Comparison of ENCODE assay signal across 11 mouse cellular contexts in genomic region chr13:21178364-21178763, GRCm38 (mm10). TPM values are rescaled to one million over a fixed set of nuclear protein-coding genes. Genes with fewer than 3 reads are reported as not detected.
DNase-seq lines count a peak whose midpoint lies in the region; ATAC-seq and TF ChIP-seq lines count a peak whose summit lies in the region.
"Had no signal": no experiment of that assay in that cellular context is flagged by ENCODE, and none has a peak within 500 bp of the region (broad histone marks: within the 10 kb centered on the region; RNA-seq: fewer than 3 reads in every experiment).

No protein-coding gene starts in this region.

- H3K27ac ChIP-seq in hindbrain, embryonic 10.5 days = peak overlapping the region; percentile 5; the same call in 1 of the 2 replicates
- H3K27ac ChIP-seq in hindbrain, embryonic 14.5 days = no peak overlapping the region
- H3K27ac ChIP-seq in CH12.LX (ENCODE audit: insufficient read depth, low read depth) (no peak overlapping the region), MEL (ENCODE audit: control insufficient read depth, low read depth, low read length) (peak overlapping the region; percentile 6; the same call in 1 of the 2 replicates)
- H3K27ac ChIP-seq in limb, embryonic 13.5 days = no peak overlapping the region

- H3K4me2 ChIP-seq in hindbrain, embryonic 14.5 days (replicated peaks) = no peak overlapping the region
- peak overlapping the region; percentile 98; the same call in 1 of the 2 replicates for H3K4me2 ChIP-seq in CH12.LX (ENCODE audit: insufficient read depth, low read depth, poor library complexity, severe bottlenecking)
- peak overlapping the region; percentile 83 for H3K4me2 ChIP-seq in limb, embryonic 13.5 days (replicated peaks)

- DNase-seq in hindbrain, embryonic 10.5 days (ENCODE audit: low spot score) = no peak
- no peak for DNase-seq in hindbrain, embryonic 14.5 days (ENCODE audit: low spot score)
- no peak for DNase-seq in CH12.LX (ENCODE audit: extremely low read depth)
- peak; percentile 59 for DNase-seq in MEL (ENCODE audit: low read depth, low spot score)
- DNase-seq in gastrocnemius, postnatal 10 days = no peak
- DNase-seq in embryo, embryonic 9.5 days (ENCODE audit: extremely low spot score) = no peak
- no peak for DNase-seq in gastrocnemius, postnatal 4 days (ENCODE audit: low spot score in 2 of 2)
- DNase-seq: gastrocnemius, postnatal 36 days; kidney, adult 9 months had no signal

- dilution Hi-C loops in CH12.LX (cut with MboI; ENCODE audit: extremely low pct_ligation_motif_present, extremely low pct_unique_long_range_greater_than_20kb, low sequenced_read_pairs) = no loop called here

- H3K9ac ChIP-seq in hindbrain, embryonic 14.5 days = no peak overlapping the region
- H3K9ac ChIP-seq in CH12.LX (ENCODE audit: insufficient read depth, low read depth) (no peak overlapping the region), MEL (ENCODE audit: control insufficient read depth, low read depth, low read length, poor library complexity, severe bottlenecking) (peak overlapping the region; percentile 57)
- H3K9ac ChIP-seq in limb, embryonic 13.5 days = peak overlapping the region; percentile 2; the same call in 1 of the 2 replicates

- H3K4me1 ChIP-seq in hindbrain, embryonic 10.5 days (replicated peaks) = peaks cover 34% of the 10 kb centered on the region
- H3K4me1 ChIP-seq in hindbrain, embryonic 14.5 days (replicated peaks; ENCODE audit: control insufficient read depth, insufficient read depth, low read length) = peaks cover 26% of the 10 kb centered on the region
- H3K4me1 ChIP-seq in CH12.LX (ENCODE audit: control insufficient read depth in 1 of 2, insufficient read depth in 2 of 2) = peaks cover 6 to 43% of the 10 kb centered on the region in 2 experiments
- H3K4me1 ChIP-seq in MEL (ENCODE audit: control insufficient read depth in 1 of 2, insufficient read depth in 2 of 2, low read length in 2 of 2) = peaks cover 13 to 29% of the 10 kb centered on the region in 2 experiments
- peaks cover 24% of the 10 kb centered on the region for H3K4me1 ChIP-seq in limb, embryonic 13.5 days

- no peak for TF ChIP-seq RAD21 in CH12.LX (IDR thresholded peaks at IDR 0.05; ENCODE audit: low read depth, low read length)
- TF ChIP-seq RAD21 in MEL (IDR thresholded peaks at IDR 0.05; ENCODE audit: low read depth, low read length) = no peak

- no peaks in the 10 kb centered on the region for H3K27me3 ChIP-seq in hindbrain, embryonic 10.5 days (ENCODE audit: insufficient read depth, poor library complexity, severe bottlenecking)
- H3K27me3 ChIP-seq in hindbrain, embryonic 14.5 days (ENCODE audit: control insufficient read depth, insufficient read depth, low read length) = no peaks in the 10 kb centered on the region
- peaks cover 3% of the 10 kb centered on the region for H3K27me3 ChIP-seq in CH12.LX (replicated peaks)
- no peaks in the 10 kb centered on the region for H3K27me3 ChIP-seq in MEL (ENCODE audit: control insufficient read depth in 1 of 2, insufficient read depth in 2 of 2, low read length in 2 of 2)
- no peaks in the 10 kb centered on the region for H3K27me3 ChIP-seq in limb, embryonic 13.5 days

- TF ChIP-seq CTCF in CH12.LX (conservative IDR thresholded peaks at IDR 0.05 in 1 of 2, IDR thresholded peaks at IDR 0.05 in 1 of 2; ENCODE audit: low read depth in 2 of 2, low read length in 2 of 2) = no peak
- no peak for TF ChIP-seq CTCF in MEL (IDR thresholded peaks at IDR 0.05 in 2 of 3, conservative IDR thresholded peaks at IDR 0.05 in 1 of 3; ENCODE audit: control insufficient read depth in 1 of 3, insufficient read depth in 1 of 3, low read depth in 2 of 3, low read length in 3 of 3, poor library complexity in 1 of 3, severe bottlenecking in 1 of 3)

- H3K4me3 ChIP-seq in hindbrain, embryonic 10.5 days = peak overlapping the region; percentile 99; the same call in 1 of the 2 replicates
- H3K4me3 ChIP-seq in hindbrain, embryonic 14.5 days (replicated peaks; ENCODE audit: low read length) = no peak overlapping the region
- H3K4me3 ChIP-seq in CH12.LX (replicated peaks in 1 of 3; ENCODE audit: low read depth in 2 of 3, low read length in 2 of 3, poor library complexity in 1 of 3) = no peak overlapping the region
- peak overlapping the region; percentile 48 to 86 for H3K4me3 ChIP-seq in MEL (ENCODE audit: control insufficient read depth in 1 of 2, insufficient read depth in 1 of 2, low read depth in 2 of 2, low read length in 2 of 2)
- peak overlapping the region; percentile 99; the same call in 1 of the 2 replicates for H3K4me3 ChIP-seq in limb, embryonic 13.5 days

- H3K36me3 ChIP-seq in hindbrain, embryonic 10.5 days = peaks cover 17% of the 10 kb centered on the region
- peaks cover 13% of the 10 kb centered on the region for H3K36me3 ChIP-seq in hindbrain, embryonic 14.5 days (replicated peaks; ENCODE audit: control insufficient read depth, insufficient read depth)
- H3K36me3 ChIP-seq in CH12.LX (replicated peaks in 1 of 2; ENCODE audit: control insufficient read depth in 1 of 2, insufficient read depth in 1 of 2, low read length in 1 of 2) (peaks cover 10 to 18% of the 10 kb centered on the region in 2 experiments), MEL (ENCODE audit: control insufficient read depth in 1 of 2, insufficient read depth in 2 of 2, low read length in 2 of 2) (peaks cover 12 to 37% of the 10 kb centered on the region in 2 experiments)
- H3K36me3 ChIP-seq in limb, embryonic 13.5 days = peaks cover 19% of the 10 kb centered on the region

- ATAC-seq in hindbrain, embryonic 14.5 days (ENCODE audit: low FRiP score) = no peak
- ATAC-seq in limb, embryonic 13.5 days (ENCODE audit: low FRiP score, low read depth) = no peak

- 85% methylated on average over 5 of the region's 5 CpGs for WGBS in hindbrain, embryonic 10.5 days
- 73% methylated on average over 5 of the region's 5 CpGs for WGBS in hindbrain, embryonic 14.5 days
- 83% methylated on average over 5 of the region's 5 CpGs for WGBS in limb, embryonic 13.5 days

- TF ChIP-seq EP300 in CH12.LX (IDR thresholded peaks at IDR 0.05; ENCODE audit: low read length) (no peak), MEL (IDR thresholded peaks at IDR 0.05; ENCODE audit: low read depth in 1 of 2, low read length in 2 of 2) (no peak)

- no peak for TF ChIP-seq POLR2A in CH12.LX (IDR thresholded peaks at IDR 0.05; ENCODE audit: low read depth, low read length)
- no peak for TF ChIP-seq POLR2A in MEL (IDR thresholded peaks at IDR 0.05; ENCODE audit: control insufficient read depth in 1 of 2, insufficient read depth in 1 of 2, low read depth in 1 of 2, low read length in 2 of 2, poor library complexity in 1 of 2)

- H3K79me2 ChIP-seq in CH12.LX (replicated peaks; ENCODE audit: control insufficient read depth, extremely low read depth, insufficient read depth, poor library complexity, severe bottlenecking) = peaks cover 27% of the 10 kb centered on the region
- peaks cover 34% of the 10 kb centered on the region for H3K79me2 ChIP-seq in MEL (ENCODE audit: control insufficient read depth, insufficient read depth, low read length, poor library complexity)

- in situ Hi-C loops in CH12.LX (cut with MboI; ENCODE audit: low pct_ligation_motif_present, low pct_unique_long_range_greater_than_20kb, low sequenced_read_pairs) = loop anchor here (5.0 to 10.0 kb wide), 2 partner anchors 44 to 846 kb away; no protein-coding TSS in a partner anchor

- no peaks in the 10 kb centered on the region for H3K9me3 ChIP-seq in hindbrain, embryonic 10.5 days
- H3K9me3 ChIP-seq in hindbrain, embryonic 14.5 days (ENCODE audit: control insufficient read depth, low read length) = no peaks in the 10 kb centered on the region
- H3K9me3 ChIP-seq in CH12.LX (replicated peaks; ENCODE audit: low read length) = no peaks in the 10 kb centered on the region
- no peaks in the 10 kb centered on the region for H3K9me3 ChIP-seq in MEL (replicated peaks; ENCODE audit: insufficient read depth, low read length)
- no peaks in the 10 kb centered on the region for H3K9me3 ChIP-seq in limb, embryonic 13.5 days

RNA-seq across cellular contexts. Expression of gene Trim27, which starts 0.9 kb away (rescaled TPM):
- polyA plus RNA-seq in hindbrain, embryonic 10.5 days (2016; fragmentation: Nextera tagmentation; extraction: Ambion mirVana) = 157 and 163 TPM in 2 replicates
- polyA plus RNA-seq in hindbrain, embryonic 14.5 days (2014; fragmentation: Nextera tagmentation; extraction: Ambion mirVana) = 75.5 and 87.8 TPM in 2 replicates
- total RNA-seq in CH12.LX (2012; rRNA removed) = 146 and 176 TPM in 2 replicates
- 134 and 141 TPM in 2 replicates for total RNA-seq in CH12.LX (2014; rRNA removed)
- 185 and 198 TPM in 2 replicates for polyA plus RNA-seq in CH12.LX (2012; ENCODE audit: insufficient read length, low read depth)
- total RNA-seq in MEL (2012; rRNA removed) = 257 and 258 TPM in 2 replicates
- polyA plus RNA-seq in MEL (2012; ENCODE audit: insufficient read depth in 1 of 2, insufficient read length in 2 of 2, low read depth in 1 of 2, low replicate concordance in 2 of 2, missing spikeins in 1 of 2) = 100 to 1,000 TPM; 311 to 339 TPM
- polyA plus RNA-seq in limb, embryonic 13.5 days (2015; fragmentation: Nextera tagmentation; extraction: Ambion mirVana) = 139 and 140 TPM in 2 replicates
- 10 to 100 TPM; 27.9 to 36.8 TPM for total RNA-seq in gastrocnemius, postnatal 10 days (2021)
- total RNA-seq in gastrocnemius, postnatal 4 days (2021) = 10 to 100 TPM; 46.7 to 48.8 TPM

RNA-seq across cellular contexts. Expression of gene Olfr1368, which starts 32.7 kb away (rescaled TPM):
- polyA plus RNA-seq in hindbrain, embryonic 10.5 days (2016; fragmentation: Nextera tagmentation; extraction: Ambion mirVana) = not detected in 2 replicates
- polyA plus RNA-seq in hindbrain, embryonic 14.5 days (2014; fragmentation: Nextera tagmentation; extraction: Ambion mirVana) = not detected in 2 replicates
- not detected in 2 replicates for total RNA-seq in CH12.LX (2012; rRNA removed)
- total RNA-seq in CH12.LX (2014; rRNA removed) = not detected in 2 replicates
- not detected in 2 replicates for polyA plus RNA-seq in CH12.LX (2012; ENCODE audit: insufficient read length, low read depth)
- not detected in 2 replicates for total RNA-seq in MEL (2012; rRNA removed)
- polyA plus RNA-seq in MEL (2012; ENCODE audit: insufficient read depth in 1 of 2, insufficient read length in 2 of 2, low read depth in 1 of 2, low replicate concordance in 2 of 2, missing spikeins in 1 of 2) = not detected
- not detected in 2 replicates for polyA plus RNA-seq in limb, embryonic 13.5 days (2015; fragmentation: Nextera tagmentation; extraction: Ambion mirVana)
- not detected for total RNA-seq in gastrocnemius, postnatal 10 days (2021)
- not detected for total RNA-seq in gastrocnemius, postnatal 4 days (2021)
- total RNA-seq: gastrocnemius, postnatal 36 days; neutrophil, adult 5-6 weeks had no signal

RNA-seq across cellular contexts. Expression of gene Olfr263, which starts 48.9 kb away (rescaled TPM):
- not detected in 2 replicates for polyA plus RNA-seq in hindbrain, embryonic 10.5 days (2016; fragmentation: Nextera tagmentation; extraction: Ambion mirVana)
- not detected in 2 replicates for polyA plus RNA-seq in hindbrain, embryonic 14.5 days (2014; fragmentation: Nextera tagmentation; extraction: Ambion mirVana)
- not detected in 2 replicates for total RNA-seq in CH12.LX (2012; rRNA removed)
- not detected in 2 replicates for total RNA-seq in CH12.LX (2014; rRNA removed)
- not detected in 2 replicates for polyA plus RNA-seq in CH12.LX (2012; ENCODE audit: insufficient read length, low read depth)
- total RNA-seq in MEL (2012; rRNA removed) = not detected in 2 replicates
- polyA plus RNA-seq in MEL (2012; ENCODE audit: insufficient read depth in 1 of 2, insufficient read length in 2 of 2, low read depth in 1 of 2, low replicate concordance in 2 of 2, missing spikeins in 1 of 2) = not detected
- polyA plus RNA-seq in limb, embryonic 13.5 days (2015; fragmentation: Nextera tagmentation; extraction: Ambion mirVana) = not detected in 2 replicates
- not detected for total RNA-seq in gastrocnemius, postnatal 10 days (2021)
- total RNA-seq in gastrocnemius, postnatal 4 days (2021) = not detected
- total RNA-seq: gastrocnemius, postnatal 36 days; neutrophil, adult 5-6 weeks had no signal

Comparison
In these comparisons a context has a peak if more than half of its experiments do, and no peak if none do; other contexts are left out.
1. H3K27ac ChIP-seq: peak in hindbrain, embryonic 10.5 days (single experiment) and MEL (single experiment); none in hindbrain, embryonic 14.5 days (single experiment), CH12.LX (single experiment) and limb, embryonic 13.5 days (single experiment).
2. H3K4me3 ChIP-seq: peak in hindbrain, embryonic 10.5 days (single experiment), MEL (2 of 2) and limb, embryonic 13.5 days (single experiment); none in hindbrain, embryonic 14.5 days (single experiment) and CH12.LX (0 of 3).
3. H3K9ac ChIP-seq: peak in MEL (single experiment) and limb, embryonic 13.5 days (single experiment); none in hindbrain, embryonic 14.5 days (single experiment) and CH12.LX (single experiment).